Mouse (Mus musculus) monocyte, adult 2 months (primary cell): ENCODE results near the gene Marf1.
"Not testable (repeated sequence)": the region's sequence is repeated elsewhere in the genome, so short reads cannot be mapped to it uniquely, and the experiment has no call there.

ENCODE experiments used
- DNase-seq, 2 experiments: peaks; one replicate each; pipeline ENCODE4 v3.0.0; 2022; ENCODE audit warnings: low spot score in 2 of 2, low read depth in 1 of 2

The Marf1 gene

GRCm38 (mm10) chr16:14162988-14163416, at the start of gene Marf1, which contains the start of gene Nde1:
TSS of gene Marf1 (minus strand) at chr16:14163351.
TSS of gene Nde1 (plus strand) at chr16:14163275.
- peak; percentile 56 to 75 for DNase-seq

- no peak for DNase-seq
Measured at GRCm38 (mm10) chr16:14198798-14199197, 35.6 kb upstream of the Marf1 start.

- DNase-seq = no peak
Measured at GRCm38 (mm10) chr16:14195427-14195826, 32.3 kb upstream of the Marf1 start.

GRCm38 (mm10) chr16:14194164-14194950, 31.2 kb upstream of the Marf1 start:
- no peak for DNase-seq

GRCm38 (mm10) chr16:14185516-14185915, 22.4 kb upstream of the Marf1 start:
- no peak for DNase-seq

- DNase-seq = no peak
Measured at GRCm38 (mm10) chr16:14183856-14184255, 20.7 kb upstream of the Marf1 start.

GRCm38 (mm10) chr16:14182360-14182759, 19.2 kb upstream of the Marf1 start:
- DNase-seq = no peak

- no peak for DNase-seq
Measured at GRCm38 (mm10) chr16:14180163-14180733, 17.1 kb upstream of the Marf1 start.

- DNase-seq = no peak
Measured at GRCm38 (mm10) chr16:14178041-14178440, 14.9 kb upstream of the Marf1 start.

GRCm38 (mm10) chr16:14169706-14170105, 6.6 kb upstream of the Marf1 start:
- DNase-seq = no peak

- no peak for DNase-seq
Measured at GRCm38 (mm10) chr16:14166490-14166889, 3.3 kb upstream of the Marf1 start.

GRCm38 (mm10) chr16:14163731-14164130, 580 bp upstream of the Marf1 start:
- DNase-seq = no peak

GRCm38 (mm10) chr16:14160941-14161340, 2.2 kb downstream of the Marf1 start:
- no peak for DNase-seq

- peak; percentile 26 to 43 for DNase-seq
Measured at GRCm38 (mm10) chr16:14159746-14160131, 3.4 kb downstream of the Marf1 start.

GRCm38 (mm10) chr16:14158936-14159745, 4.0 kb downstream of the Marf1 start:
- DNase-seq = peak; percentile 97 to 99

GRCm38 (mm10) chr16:14158536-14158935, 4.6 kb downstream of the Marf1 start:
- DNase-seq = no peak

GRCm38 (mm10) chr16:14156312-14156711, 6.8 kb downstream of the Marf1 start:
- no peak for DNase-seq

- not testable (repeated sequence) for DNase-seq
Measured at GRCm38 (mm10) chr16:14155638-14156037, 7.5 kb downstream of the Marf1 start.

GRCm38 (mm10) chr16:14151718-14152117, 11.4 kb downstream of the Marf1 start:
- no peak for DNase-seq

- no peak for DNase-seq
Measured at GRCm38 (mm10) chr16:14147712-14148111, 15.4 kb downstream of the Marf1 start.

- DNase-seq = no peak
Measured at GRCm38 (mm10) chr16:14143298-14143697, 19.9 kb downstream of the Marf1 start.

GRCm38 (mm10) chr16:14139106-14139505, 24.0 kb downstream of the Marf1 start:
- no peak for DNase-seq
